Comparison of ENCODE assay signal across 11 mouse cellular contexts in the genomic region with DNA sequence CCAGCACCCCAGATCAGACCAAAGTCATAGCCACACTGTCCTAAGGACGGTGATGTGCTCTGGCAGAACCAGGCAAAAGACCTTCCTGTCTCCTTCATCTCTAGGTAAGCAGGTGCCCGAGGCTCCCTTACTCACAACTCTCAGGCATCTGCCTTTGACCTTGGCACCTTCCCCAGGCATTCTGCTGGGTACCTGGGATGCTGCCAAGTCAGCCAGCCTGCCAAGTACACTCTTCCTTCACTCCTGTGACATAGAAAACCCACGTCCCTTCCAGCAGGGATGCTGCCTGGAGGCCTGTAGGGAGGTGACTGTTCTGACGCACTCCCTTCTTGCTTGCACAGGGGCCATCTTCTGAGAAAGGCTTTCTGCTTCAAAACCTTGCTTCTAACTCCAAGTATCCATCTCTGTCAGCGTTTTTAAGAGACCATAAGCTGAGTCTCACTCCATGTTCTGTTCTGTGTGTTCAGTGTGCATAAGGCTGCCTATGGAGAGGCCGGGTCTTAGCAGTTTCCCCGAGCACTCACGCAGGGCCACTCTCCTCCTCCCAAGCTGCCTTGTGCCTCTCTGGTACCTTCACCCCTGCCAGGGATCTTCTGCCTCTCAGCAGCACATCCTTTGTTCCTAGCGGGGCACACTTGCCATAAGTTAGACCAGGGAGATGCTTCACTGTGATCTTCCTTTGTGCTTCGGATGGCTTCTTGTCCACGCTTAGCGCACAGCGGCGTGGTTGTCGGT. TPM values are rescaled to one million over a fixed set of nuclear protein-coding genes. Genes with fewer than 3 reads are reported as not detected.
DNase-seq lines count a peak whose midpoint lies in the region; ATAC-seq and TF ChIP-seq lines count a peak whose summit lies in the region.
"Had no signal": no experiment of that assay in that cellular context is flagged by ENCODE, and none has a peak within 500 bp of the region (broad histone marks: within the 10 kb centered on the region; RNA-seq: fewer than 3 reads in every experiment).

No protein-coding gene starts in this region.

- intact Hi-C loops in left cerebral cortex, postnatal 36 days (cut with DNase I), result loop anchor here (10.0 kb wide), 1 partner anchor 86 kb away; a partner anchor contains a TSS

- no peak overlapping the region for H3K4me3 ChIP-seq in kidney, embryonic 15.5 days (replicated peaks)
- H3K4me3 ChIP-seq in forebrain, postnatal 0 days (ENCODE audit: low read depth, low read length), result no peak overlapping the region

- no peak for TF ChIP-seq CTCF in forebrain, postnatal 0 days (IDR thresholded peaks at IDR 0.05; ENCODE audit: low read depth)

- 85% methylated on average over 15 of the region's 15 CpGs for WGBS in kidney, embryonic 15.5 days
- 37% methylated on average over 15 of the region's 15 CpGs for WGBS in forebrain, postnatal 0 days

- H3K4me1 ChIP-seq in kidney, embryonic 15.5 days, result peaks cover 17% of the 10 kb centered on the region
- no peaks in the 10 kb centered on the region for H3K4me1 ChIP-seq in forebrain, postnatal 0 days (ENCODE audit: insufficient read depth)

- no peak overlapping the region for H3K27ac ChIP-seq in kidney, embryonic 15.5 days
- H3K27ac ChIP-seq in forebrain, postnatal 0 days (ENCODE audit: low read depth, low read length), result no peak overlapping the region

- no peaks in the 10 kb centered on the region for H3K36me3 ChIP-seq in kidney, embryonic 15.5 days
- H3K36me3 ChIP-seq in forebrain, postnatal 0 days (ENCODE audit: insufficient read depth), result no peaks in the 10 kb centered on the region

- ATAC-seq in kidney, embryonic 15.5 days (replicated peaks; ENCODE audit: low FRiP score), result no peak
- peak; percentile 50 for ATAC-seq in forebrain, postnatal 0 days
- no peak for ATAC-seq in erythroid progenitor cell, adult 5-6 weeks (replicated peaks; ENCODE audit: low FRiP score, poor library complexity, severe bottlenecking)
- no peak for ATAC-seq in CD4-positive, CD25-positive, alpha-beta regulatory T cell, adult 4 months

- no peak overlapping the region for H3K4me2 ChIP-seq in kidney, embryonic 15.5 days
- H3K4me2 ChIP-seq in forebrain, postnatal 0 days (ENCODE audit: low read depth), result no peak overlapping the region
- H3K4me2 ChIP-seq: lung, embryonic 14.5 days had no signal

- no peak overlapping the region for H3K9ac ChIP-seq in kidney, embryonic 15.5 days
- no peak overlapping the region for H3K9ac ChIP-seq in forebrain, postnatal 0 days
- H3K9ac ChIP-seq: lung, embryonic 14.5 days had no signal

- no peaks in the 10 kb centered on the region for H3K9me3 ChIP-seq in kidney, embryonic 15.5 days (replicated peaks)
- H3K9me3 ChIP-seq in forebrain, postnatal 0 days (ENCODE audit: low read length), result no peaks in the 10 kb centered on the region

- DNase-seq in kidney, adult 18-20 months, result peak; percentile 69
- peak; percentile 65 for DNase-seq in adrenal gland, postnatal 25 days
- DNase-seq in forebrain, postnatal 0 days, result peak; percentile 46
- DNase-seq in lung, postnatal 14 days, result peak; percentile 23
- no peak for DNase-seq in left cerebral cortex, postnatal 36 days (ENCODE audit: low spot score in 2 of 2)
- DNase-seq: lung, embryonic 14.5 days had no signal

- no peaks in the 10 kb centered on the region for H3K27me3 ChIP-seq in kidney, embryonic 15.5 days
- H3K27me3 ChIP-seq in forebrain, postnatal 0 days (ENCODE audit: insufficient read depth, low read length), result no peaks in the 10 kb centered on the region

RNA-seq across cellular contexts. Expression of a gene that starts 28.0 kb away (rescaled TPM):
- 1,899 and 2,168 TPM in 2 replicates for polyA plus RNA-seq in kidney, embryonic 15.5 days (2015; fragmentation: Nextera tagmentation; extraction: Ambion mirVana)
- total RNA-seq in adrenal gland, postnatal 25 days (2021), result 831 and 993 TPM in 2 replicates
- total RNA-seq in forebrain, postnatal 0 days (2014; rRNA removed), result 598 and 928 TPM in 2 replicates
- 1,180 and 1,503 TPM in 2 replicates for polyA plus RNA-seq in forebrain, postnatal 0 days (2015; fragmentation: Nextera tagmentation; extraction: Ambion mirVana)
- 395 and 505 TPM in 2 replicates for total RNA-seq in erythroid progenitor cell, adult 5-6 weeks (2015; ENCODE audit: low replicate concordance)
- 97.7 and 148 TPM in 2 replicates for total RNA-seq in erythroid progenitor cell, adult 5-6 weeks (2017; ENCODE audit: low replicate concordance)
- 100 to 1,000 TPM; 500 to 588 TPM for total RNA-seq in left cerebral cortex, postnatal 36 days (2021)
- 1,000 to 10,000 TPM; 2,103 to 2,879 TPM for polyA plus RNA-seq in CD4-positive, CD25-positive, alpha-beta regulatory T cell, adult 4 months (2017; shearing (Covaris generic))

RNA-seq across cellular contexts. Expression of a gene that starts 38.7 kb away (rescaled TPM):
- polyA plus RNA-seq in kidney, embryonic 15.5 days (2015; fragmentation: Nextera tagmentation; extraction: Ambion mirVana), result not detected in 2 replicates
- total RNA-seq in adrenal gland, postnatal 25 days (2021), result not detected in 2 replicates
- not detected in 2 replicates for total RNA-seq in forebrain, postnatal 0 days (2014; rRNA removed)
- not detected in 2 replicates for polyA plus RNA-seq in forebrain, postnatal 0 days (2015; fragmentation: Nextera tagmentation; extraction: Ambion mirVana)
- not detected in 2 replicates for total RNA-seq in erythroid progenitor cell, adult 5-6 weeks (2015; ENCODE audit: low replicate concordance)
- total RNA-seq in erythroid progenitor cell, adult 5-6 weeks (2017; ENCODE audit: low replicate concordance), result 0.13 TPM in 1 of 2 replicates, not detected in the other
- total RNA-seq in left cerebral cortex, postnatal 36 days (2021), result not detected
- not detected for polyA plus RNA-seq in CD4-positive, CD25-positive, alpha-beta regulatory T cell, adult 4 months (2017; shearing (Covaris generic))
- total RNA-seq: MEL had no signal
- polyA plus RNA-seq: lung, embryonic 14.5 days; stomach, embryonic 14.5 days had no signal

Comparison
In these comparisons a context has a peak if more than half of its experiments do, and no peak if none do; other contexts are left out.
1. DNase-seq: peak in kidney, adult 18-20 months (single experiment), adrenal gland, postnatal 25 days (single experiment), forebrain, postnatal 0 days (single experiment) and lung, postnatal 14 days (single experiment); none in left cerebral cortex, postnatal 36 days (0 of 2).